Mouse (Mus musculus): ENCODE results near the gene Bach2.

Gene Bach2

DNA sequence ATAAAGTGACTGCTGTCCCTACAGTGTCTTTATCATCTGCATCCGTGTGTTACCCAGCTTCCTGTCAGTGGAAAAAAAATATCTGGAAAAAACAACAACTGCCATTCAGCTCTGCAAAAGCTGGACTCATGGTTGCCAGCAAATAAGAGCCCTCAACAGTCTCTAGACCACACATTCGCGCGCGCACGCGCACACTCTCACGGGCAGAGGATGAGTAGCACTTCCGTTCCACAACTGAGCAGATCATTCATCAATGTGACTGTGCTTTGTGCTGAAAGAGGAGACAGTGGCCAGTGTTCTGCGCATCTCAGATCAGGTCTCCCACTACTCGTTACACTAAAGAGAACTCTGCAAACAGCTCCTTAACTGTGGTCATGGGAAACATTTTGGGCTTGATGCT is 265.6 kb downstream of the Bach2 start:
- DNase-seq = no peak

- DNase-seq = no peak
Measured at GRCm38 (mm10) chr4:32506306-32506808, 267.8 kb downstream of the Bach2 start.

GRCm38 (mm10) chr4:32507041-32507440 is 268.4 kb downstream of the Bach2 start:
- no peak for DNase-seq

GRCm38 (mm10) chr4:32508572-32508971 is 270.0 kb downstream of the Bach2 start:
- DNase-seq = no peak

DNA sequence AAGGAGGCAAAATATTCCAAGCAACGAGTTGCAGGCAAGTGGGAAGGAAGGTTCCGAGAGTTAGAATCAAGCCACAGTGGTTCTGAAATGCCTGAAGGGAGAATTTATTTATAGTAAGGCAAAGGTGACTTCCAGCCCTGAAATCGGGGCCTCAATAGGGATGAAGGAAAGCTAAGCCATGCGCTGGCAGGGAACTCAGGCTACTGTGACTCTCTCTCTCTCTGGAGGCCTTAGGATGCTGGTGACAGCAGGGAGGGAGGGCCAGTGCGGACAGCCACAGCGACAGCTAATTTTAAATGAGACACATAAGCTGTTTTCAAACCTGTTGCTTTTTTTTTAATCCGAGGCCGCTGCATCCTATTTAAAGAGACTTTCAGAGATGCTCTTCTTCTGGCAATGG is 270.4 kb downstream of the Bach2 start:
- no peak for DNase-seq

GRCm38 (mm10) chr4:32509832-32510612 is 271.4 kb downstream of the Bach2 start:
- DNase-seq = no peak

DNA sequence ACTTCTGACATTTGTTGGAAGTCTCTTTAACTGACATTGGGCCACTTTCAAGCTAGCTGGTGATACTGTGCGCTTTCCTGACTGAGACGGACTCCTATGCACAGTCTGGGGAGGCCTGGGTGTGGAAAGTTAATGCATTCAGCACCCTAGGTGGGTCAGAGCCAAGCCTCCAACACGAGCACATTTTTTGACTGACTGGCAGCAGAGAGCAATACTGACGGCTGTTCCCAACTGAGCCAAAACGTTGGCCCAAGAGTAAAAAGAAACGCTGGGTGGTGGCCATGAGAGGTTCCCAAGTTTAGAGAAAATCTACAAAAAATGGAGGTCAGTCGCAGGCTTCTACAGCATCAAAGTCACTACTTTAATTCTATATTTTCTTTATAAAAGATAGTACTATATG is 272.3 kb downstream of the Bach2 start:
- DNase-seq = no peak

- no peak for DNase-seq
Measured at GRCm38 (mm10) chr4:32516126-32516525, 277.5 kb downstream of the Bach2 start.

GRCm38 (mm10) chr4:32518842-32519578 is 280.4 kb downstream of the Bach2 start:
- no peak for DNase-seq

GRCm38 (mm10) chr4:32520628-32521360 is 282.2 kb downstream of the Bach2 start:
- peak; percentile 60 to 69 for DNase-seq

GRCm38 (mm10) chr4:32521361-32521740 is 282.7 kb downstream of the Bach2 start:
- DNase-seq = no peak

DNA sequence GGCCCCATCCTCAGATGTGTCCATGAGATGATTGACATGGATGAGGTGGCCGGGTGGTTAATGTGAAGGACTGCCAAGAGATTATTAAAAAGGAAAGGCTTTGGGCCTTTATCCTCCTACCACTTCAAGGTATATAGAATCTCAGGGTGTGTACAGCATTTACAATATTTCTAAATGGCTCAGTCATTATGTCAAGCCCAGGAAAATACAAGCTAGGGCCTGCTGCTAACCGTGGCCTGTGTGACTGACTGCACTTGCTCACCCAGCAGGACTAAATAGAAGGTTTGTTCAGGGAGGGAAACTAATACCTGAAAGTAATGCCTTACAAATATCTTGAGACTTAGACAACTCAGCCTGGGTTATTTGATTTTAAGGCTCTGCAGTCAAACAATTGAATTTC is 283.4 kb downstream of the Bach2 start:
- no peak for DNase-seq

DNA sequence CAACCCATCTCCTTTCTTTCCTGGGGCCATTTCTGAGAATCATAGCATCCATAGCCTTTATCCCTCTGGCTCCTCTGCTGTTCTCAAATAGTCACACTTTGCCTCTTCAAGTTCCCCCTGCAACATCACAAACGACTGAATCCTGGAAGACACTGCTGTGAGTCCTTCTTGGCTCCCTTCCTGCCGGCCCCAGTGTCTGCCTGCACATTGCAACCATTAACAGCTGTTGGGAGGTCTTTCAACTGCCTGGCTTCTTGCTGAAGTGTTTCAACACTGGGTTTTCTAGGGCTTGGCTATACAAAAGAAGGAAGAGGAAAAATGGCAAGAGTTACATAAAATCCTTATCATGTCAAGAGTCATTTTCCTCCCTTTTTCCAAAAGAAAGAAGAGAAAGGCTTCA is 285.7 kb downstream of the Bach2 start:
- DNase-seq = peak; percentile 56 to 58

GRCm38 (mm10) chr4:32525000-32525399 is 286.4 kb downstream of the Bach2 start:
- no peak for DNase-seq

- DNase-seq = no peak
Measured at GRCm38 (mm10) chr4:32526228-32526836, 287.7 kb downstream of the Bach2 start.

GRCm38 (mm10) chr4:32529443-32529995 is 290.9 kb downstream of the Bach2 start:
- no peak for DNase-seq

- DNase-seq = no peak
Measured at GRCm38 (mm10) chr4:32530421-32530920, 291.9 kb downstream of the Bach2 start.

GRCm38 (mm10) chr4:32530921-32531846 is 292.6 kb downstream of the Bach2 start:
- peak; percentile 51 to 69 for DNase-seq

DNA sequence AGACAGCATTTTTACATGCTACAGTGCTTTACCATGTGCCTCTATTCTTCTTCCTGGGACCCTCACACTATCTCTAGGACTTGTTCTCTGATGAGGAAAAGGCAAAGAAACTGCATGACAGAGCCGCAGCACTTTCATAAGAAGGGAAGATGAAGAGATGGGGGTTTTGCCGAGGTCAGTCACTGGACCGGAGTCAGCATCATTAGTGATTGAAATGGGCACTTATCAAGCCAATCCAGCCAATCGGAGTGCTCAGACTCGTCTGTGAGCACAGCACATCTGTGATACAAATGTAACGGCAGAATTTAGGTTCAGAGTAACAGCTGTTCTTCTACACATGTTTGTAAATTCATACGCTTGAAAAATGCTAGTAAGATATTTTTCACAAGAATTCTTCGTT is 293.5 kb downstream of the Bach2 start:
- no peak for DNase-seq

DNA sequence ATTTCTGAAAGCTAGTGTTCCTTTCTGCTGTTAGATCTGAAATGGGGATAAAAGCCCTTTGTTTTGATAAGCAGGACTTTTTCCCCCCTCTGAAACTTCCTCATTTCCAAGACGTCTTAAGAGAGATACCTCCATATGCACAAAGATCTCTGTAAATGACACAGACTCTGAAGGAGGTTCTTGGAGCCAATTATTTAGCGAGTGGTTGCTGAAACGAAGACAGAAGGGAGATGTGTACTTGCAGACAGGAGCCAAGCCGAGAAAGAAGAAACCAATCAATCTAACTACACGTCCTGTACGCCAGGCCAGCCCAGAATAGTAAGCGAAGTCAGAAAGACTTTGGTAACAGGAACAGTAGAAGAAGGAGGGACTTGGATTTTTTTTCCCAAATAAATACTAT is 295.1 kb downstream of the Bach2 start:
- DNase-seq = no peak

DNA sequence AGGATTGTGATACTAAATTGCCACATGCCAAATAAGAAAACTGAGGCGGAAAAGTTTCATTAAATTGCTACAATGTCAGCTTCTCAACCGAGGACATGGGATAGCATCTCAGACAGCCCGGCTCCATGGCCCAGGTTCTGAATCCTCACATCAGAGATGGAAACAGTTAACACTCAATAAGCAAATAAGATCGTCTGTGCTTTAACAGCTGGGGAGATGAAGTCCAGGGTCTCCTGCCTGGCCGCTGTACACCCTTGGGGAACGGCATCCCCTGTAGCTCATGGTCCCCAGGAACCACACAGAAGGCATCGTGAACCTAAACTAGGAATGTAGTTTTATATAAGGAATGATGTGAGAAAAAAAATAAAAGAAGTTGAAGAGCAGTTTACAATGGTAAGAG is 297.0 kb downstream of the Bach2 start:
- no peak for DNase-seq
